Mouse (Mus musculus) ES-Bruce4 (cell line): ENCODE results near the gene Syngr3.

Experiments used
- CTCF ChIP-seq: IDR thresholded peaks from one replicate; pipeline ENCODE4 v1.8.1; 2011; ENCODE audit warnings: low read depth, low read length
- EP300 ChIP-seq: IDR thresholded peaks from 2 replicates; pipeline ENCODE4 v1.6.1; 2011; ENCODE audit warnings: low read depth, low read length; ENCODE audit not compliant: insufficient read depth
- POLR2A ChIP-seq: IDR thresholded peaks from one replicate; pipeline ENCODE4 v1.8.1; 2011; ENCODE audit warnings: low read length; ENCODE audit not compliant: insufficient read depth

DNA sequence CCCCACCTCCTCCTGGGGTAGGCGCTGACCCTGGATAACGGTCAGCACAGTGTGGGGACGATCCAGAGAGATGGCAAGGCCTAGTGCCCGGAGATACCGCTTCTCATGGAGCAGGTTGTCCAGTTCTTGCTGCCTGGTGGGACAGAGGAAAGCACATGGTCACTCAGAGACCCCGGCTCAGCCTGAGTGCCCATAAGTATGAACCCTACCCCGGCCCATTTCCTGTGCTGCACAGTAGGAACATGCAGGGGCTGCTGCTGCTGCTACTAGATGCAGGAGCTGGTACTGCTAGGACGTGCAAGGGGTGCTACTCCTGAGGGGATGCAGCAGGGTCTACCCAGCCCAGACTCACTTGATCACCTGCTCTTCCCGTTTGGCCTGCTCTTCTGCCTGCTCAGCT, 11.5 kb upstream of the Syngr3 start:
- TF ChIP-seq CTCF (no peak), EP300 (no peak), POLR2A (no peak)
